Mouse (Mus musculus) midbrain, embryonic 14.5 days (tissue): ENCODE measurements around the gene Adh7. TPM values are rescaled to one million over a fixed set of nuclear protein-coding genes. Genes with fewer than 3 reads are reported as not detected.

Experiments
- ATAC-seq: fragments of 200-750 bp; cut with Nextera tagmentation; 2 replicates; pipeline ENCODE4 v1.8.0; 2017; ENCODE audit warnings: moderate number of reproducible peaks, moderate library complexity; ENCODE audit not compliant: low FRiP score, low TSS enrichment
- DNase-seq: peaks from one replicate; pipeline ENCODE4 v3.0.0-alpha.2; 2015
- H3K27ac ChIP-seq: fragments of 300-500 bp; sonication (generic); replicated peaks from 2 replicates; pipeline ENCODE4 v1.5.1; 2014; ENCODE audit warnings: mild to moderate bottlenecking, low read depth, low read length, moderate library complexity
- H3K27me3 ChIP-seq: fragments of 300-500 bp; sonication (generic); 2 replicates; pipeline ENCODE4 v1.6.1; 2014; ENCODE audit warnings: low read length, control low read depth, mixed read lengths; ENCODE audit not compliant: control insufficient read depth, insufficient read depth
- H3K36me3 ChIP-seq: fragments of 300-500 bp; sonication (generic); 2 replicates; pipeline ENCODE4 v1.6.1; 2014; ENCODE audit warnings: low read length, control low read depth; ENCODE audit not compliant: control insufficient read depth, insufficient read depth
- H3K4me1 ChIP-seq: fragments of 300-500 bp; sonication (generic); 2 replicates; pipeline ENCODE4 v1.6.1; 2014; ENCODE audit warnings: mild to moderate bottlenecking, antibody characterized with exemption, low read length, control low read depth; ENCODE audit not compliant: control insufficient read depth, insufficient read depth
- H3K4me2 ChIP-seq: fragments of 300-500 bp; sonication (generic); 2 replicates; pipeline ENCODE4 v1.6.1; 2014; ENCODE audit warnings: mild to moderate bottlenecking, low read length, moderate library complexity
- H3K4me3 ChIP-seq: fragments of 300-500 bp; sonication (generic); replicated peaks from 2 replicates; pipeline ENCODE4 v1.5.1; 2014; ENCODE audit warnings: low read depth, low read length
- H3K9ac ChIP-seq: fragments of 300-500 bp; sonication (generic); replicated peaks from 2 replicates; pipeline ENCODE4 v1.6.1; 2014; ENCODE audit warnings: mild to moderate bottlenecking, low read length, moderate library complexity
- H3K9me3 ChIP-seq: fragments of 300-500 bp; sonication (generic); 2 replicates; pipeline ENCODE4 v1.6.1; 2016; ENCODE audit warnings: low read length, control low read depth, mixed read lengths; ENCODE audit not compliant: control insufficient read depth
- WGBS: fragments of 180-500 bp; shearing (Covaris S2); extraction: QIAGEN DNeasy Blood & Tissue Kit; methylation state at CpG from one replicate; pipeline ENCODE4 v1.1.7; 2014; 5-methylcytosine and 5-hydroxymethylcytosine counted together
- polyA plus RNA-seq: library from polyadenylated mRNA; unstranded; fragments of >200 nt; fragmentation: Nextera tagmentation; extraction: Ambion mirVana; gene quantifications from 2 replicates; pipeline ENCODE4 v1.2.1, GENCODE M21; 2014

Gene Adh7
- polyA plus RNA-seq, 1 experiment from 2014 or later, result 1.4 TPM

DNA sequence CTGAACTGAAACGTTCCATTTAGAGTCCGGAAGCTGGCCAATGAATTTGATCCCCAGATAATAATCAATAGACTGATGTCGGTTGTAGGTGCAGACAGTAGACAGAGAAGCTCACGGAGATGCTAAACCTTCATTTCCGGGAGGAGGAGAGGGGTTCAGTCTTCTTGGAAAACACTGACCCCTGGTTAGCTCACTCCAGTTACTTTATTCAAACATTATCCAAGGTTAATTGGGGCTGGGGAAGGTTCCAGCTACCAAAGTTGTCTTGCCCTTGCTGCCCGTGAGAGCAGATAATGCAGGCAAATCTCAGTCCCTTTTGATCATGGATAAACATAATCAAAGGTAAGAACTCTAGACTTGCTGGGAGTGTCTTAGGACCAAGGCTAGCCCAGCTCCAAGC lies 33.6 kb downstream of the Adh7 start:
- Histone ChIP-seq H3K9me3 (no peaks in the 10 kb centered on the region), H3K4me1 (no peaks in the 10 kb centered on the region), H3K27ac (no peak overlapping the region), H3K27me3 (no peaks in the 10 kb centered on the region), H3K4me3 (no peak overlapping the region), H3K36me3 (no peaks in the 10 kb centered on the region), H3K4me2 (no peak overlapping the region), H3K9ac (no peak overlapping the region)
- ATAC-seq (no peak), DNase-seq (no peak)
- WGBS, result 85% methylated on average over 6 of the region's 6 CpGs

GRCm38 (mm10) chr3:138254205-138254604 lies 36.6 kb downstream of the Adh7 start:
- no peak overlapping the region for H3K9ac ChIP-seq
- H3K27ac ChIP-seq, result no peak overlapping the region
- 36% methylated on average over 5 of the region's 5 CpGs for WGBS
- H3K4me3 ChIP-seq, result no peak overlapping the region
- no peak for ATAC-seq
- no peak for DNase-seq
- H3K27me3 ChIP-seq, result no peaks in the 10 kb centered on the region
- no peaks in the 10 kb centered on the region for H3K4me1 ChIP-seq
- no peaks in the 10 kb centered on the region for H3K9me3 ChIP-seq
- H3K4me2 ChIP-seq, result no peak overlapping the region
- no peaks in the 10 kb centered on the region for H3K36me3 ChIP-seq

- WGBS, result 93% methylated on average over 3 of the region's 3 CpGs
- ATAC-seq, result no peak
- DNase-seq, result no peak
These were observed 37.8 kb downstream of the Adh7 start for GRCm38 (mm10) chr3:138255366-138255765.

GRCm38 (mm10) chr3:138255780-138256550 lies 38.4 kb downstream of the Adh7 start:
- no peak overlapping the region for H3K9ac ChIP-seq
- no peaks in the 10 kb centered on the region for H3K4me1 ChIP-seq
- 84% methylated on average over 9 of the region's 9 CpGs for WGBS
- ATAC-seq (no peak), DNase-seq (no peak)
- no peak overlapping the region for H3K4me2 ChIP-seq
- no peak overlapping the region for H3K4me3 ChIP-seq
- H3K36me3 ChIP-seq, result no peaks in the 10 kb centered on the region
- H3K27me3 ChIP-seq, result no peaks in the 10 kb centered on the region
- no peak overlapping the region for H3K27ac ChIP-seq
- no peaks in the 10 kb centered on the region for H3K9me3 ChIP-seq

More at GRCm38 (mm10) chr3:138255366-138255765, 37.8 kb downstream of the Adh7 start:
- H3K4me3 ChIP-seq, result no peak overlapping the region
- no peaks in the 10 kb centered on the region for H3K4me1 ChIP-seq
- H3K4me2 ChIP-seq, result no peak overlapping the region
- H3K9ac ChIP-seq, result no peak overlapping the region
- H3K9me3 ChIP-seq, result no peaks in the 10 kb centered on the region
- no peaks in the 10 kb centered on the region for H3K36me3 ChIP-seq
- H3K27ac ChIP-seq, result no peak overlapping the region
- no peaks in the 10 kb centered on the region for H3K27me3 ChIP-seq

- Histone ChIP-seq H3K27me3 (no peaks in the 10 kb centered on the region), H3K36me3 (no peaks in the 10 kb centered on the region), H3K4me2 (no peak within 1 kb of the TSS), H3K9ac (no peak within 1 kb of the TSS), H3K27ac (no peak within 1 kb of the TSS), H3K4me1 (no peaks in the 10 kb centered on the region), H3K9me3 (no peaks in the 10 kb centered on the region), H3K4me3 (no peak within 1 kb of the TSS)
- DNase-seq, result no peak
- WGBS, result 87% methylated on average over 11 of the region's 11 CpGs
- no peak for ATAC-seq
These were observed 43.4 kb downstream of the Adh7 start, which contains the start of gene Adh1 for GRCm38 (mm10) chr3:138260721-138261669. TSS of gene Adh1 (plus strand) at chr3:138260991.

GRCm38 (mm10) chr3:138262568-138262967 lies 45.0 kb downstream of the Adh7 start:
- H3K4me2 ChIP-seq, result no peak overlapping the region
- no peak overlapping the region for H3K4me3 ChIP-seq
- H3K27me3 ChIP-seq, result no peaks in the 10 kb centered on the region
- no peaks in the 10 kb centered on the region for H3K9me3 ChIP-seq
- H3K9ac ChIP-seq, result no peak overlapping the region
- H3K27ac ChIP-seq, result no peak overlapping the region
- ATAC-seq (no peak), DNase-seq (no peak)
- no peaks in the 10 kb centered on the region for H3K36me3 ChIP-seq
- H3K4me1 ChIP-seq, result no peaks in the 10 kb centered on the region
- 86% methylated on average over 4 of the region's 4 CpGs for WGBS

GRCm38 (mm10) chr3:138263154-138263930 lies 45.8 kb downstream of the Adh7 start:
- 85% methylated on average over 5 of the region's 5 CpGs for WGBS
- Histone ChIP-seq H3K4me1 (no peaks in the 10 kb centered on the region), H3K27ac (no peak overlapping the region), H3K9me3 (no peaks in the 10 kb centered on the region), H3K4me3 (no peak overlapping the region), H3K9ac (no peak overlapping the region), H3K36me3 (no peaks in the 10 kb centered on the region), H3K4me2 (no peak overlapping the region), H3K27me3 (no peaks in the 10 kb centered on the region)
- no peak for ATAC-seq
- DNase-seq, result no peak

DNA sequence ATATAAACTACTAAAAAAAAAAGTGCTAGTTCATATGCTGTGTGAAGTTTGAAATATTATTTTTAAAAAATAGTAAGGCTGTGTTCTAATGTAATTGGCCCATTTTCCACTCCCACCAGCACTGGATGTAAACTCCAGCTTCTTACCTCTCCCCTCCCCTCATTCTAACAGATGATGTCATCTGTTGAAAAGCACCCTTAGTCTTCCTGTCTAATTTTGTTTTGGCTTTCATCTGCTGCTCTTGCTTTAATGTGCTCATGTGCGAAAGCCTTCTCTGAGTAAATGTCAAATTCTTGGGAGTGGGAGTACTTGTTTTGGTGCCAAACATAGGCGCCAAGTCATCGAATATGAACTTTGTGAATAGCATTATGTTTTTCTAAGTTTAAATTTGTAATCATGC lies 47.1 kb downstream of the Adh7 start:
- H3K9ac ChIP-seq, result no peak overlapping the region
- no peak for ATAC-seq
- H3K9me3 ChIP-seq, result no peaks in the 10 kb centered on the region

More for the DNA sequence above, 47.1 kb downstream of the Adh7 start:
- Histone ChIP-seq H3K27me3 (no peaks in the 10 kb centered on the region), H3K27ac (no peak overlapping the region), H3K4me1 (no peaks in the 10 kb centered on the region), H3K36me3 (no peaks in the 10 kb centered on the region), H3K4me2 (no peak overlapping the region), H3K4me3 (no peak overlapping the region)
- 75% methylated on average over 3 of the region's 3 CpGs for WGBS
- no peak for DNase-seq
